Mouse (Mus musculus): Measurements from ENCODE around the gene Epsti1.
"Not testable (repeated sequence)": the region's sequence is repeated elsewhere in the genome, so short reads cannot be mapped to it uniquely, and the experiment has no call there.

Epsti1 gene

DNA sequence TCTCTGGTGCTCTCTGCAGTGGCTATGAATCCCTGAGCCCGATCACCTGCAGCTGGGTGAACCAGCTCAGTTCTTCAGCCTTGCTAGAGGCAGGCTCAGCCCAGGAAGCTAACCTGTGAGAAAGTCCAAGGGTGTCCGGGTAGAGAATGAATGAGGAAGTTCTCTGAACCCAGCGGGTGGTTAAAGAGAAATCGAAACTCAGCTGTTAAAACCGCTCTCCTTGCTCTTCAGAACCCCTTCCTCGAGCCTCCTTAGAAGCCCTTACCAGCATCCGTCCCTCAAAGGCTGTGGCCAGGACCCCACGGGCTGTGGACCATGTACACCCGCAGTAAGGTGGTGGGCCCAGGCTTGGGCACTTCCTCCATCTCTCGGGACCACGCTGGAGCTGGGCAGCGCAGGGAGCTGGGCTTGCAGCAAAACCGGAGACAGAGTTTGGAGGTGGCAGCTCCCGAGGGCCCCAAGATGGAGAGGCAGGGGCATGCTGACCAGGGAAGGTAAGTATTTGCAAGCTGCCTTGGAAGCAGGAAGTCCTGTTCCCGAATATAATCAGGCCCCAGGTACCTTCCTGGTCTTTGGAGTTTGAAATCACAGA is at the start of gene Epsti1:
TSS of gene Epsti1 (plus strand) at position 69 of the 592 bp plus-strand sequence.
- no peak for DNase-seq (ENCODE audit: low spot score)

GRCm38 (mm10) chr14:77859894-77860293 is 44.1 kb upstream of the Epsti1 start:
- DNase-seq (ENCODE audit: low spot score), result no peak

GRCm38 (mm10) chr14:77860841-77861560 is 43.0 kb upstream of the Epsti1 start:
- no peak for DNase-seq (ENCODE audit: low spot score)

- no peak for DNase-seq (ENCODE audit: low spot score)
Measured at GRCm38 (mm10) chr14:77864051-77864450, 40.0 kb upstream of the Epsti1 start.

DNA sequence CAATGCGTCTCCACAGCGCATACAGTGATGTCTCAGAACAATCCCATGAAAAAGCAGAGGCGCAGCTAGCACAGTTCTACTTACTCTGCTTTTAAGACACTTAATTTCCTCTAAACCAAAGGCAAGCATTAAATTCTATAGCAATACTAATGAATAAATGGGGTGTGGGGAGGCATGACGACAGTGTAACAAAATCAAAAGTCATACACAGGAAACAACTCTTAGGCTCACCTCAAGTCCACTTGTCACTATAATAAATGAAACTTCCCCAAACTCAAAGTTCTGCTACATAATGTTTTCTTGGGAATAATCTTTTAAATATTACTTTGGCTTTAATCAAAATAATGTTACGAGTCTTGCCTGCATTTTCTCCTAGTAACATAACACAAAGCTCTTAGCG is 39.5 kb upstream of the Epsti1 start:
- no peak for DNase-seq (ENCODE audit: low spot score)

DNA sequence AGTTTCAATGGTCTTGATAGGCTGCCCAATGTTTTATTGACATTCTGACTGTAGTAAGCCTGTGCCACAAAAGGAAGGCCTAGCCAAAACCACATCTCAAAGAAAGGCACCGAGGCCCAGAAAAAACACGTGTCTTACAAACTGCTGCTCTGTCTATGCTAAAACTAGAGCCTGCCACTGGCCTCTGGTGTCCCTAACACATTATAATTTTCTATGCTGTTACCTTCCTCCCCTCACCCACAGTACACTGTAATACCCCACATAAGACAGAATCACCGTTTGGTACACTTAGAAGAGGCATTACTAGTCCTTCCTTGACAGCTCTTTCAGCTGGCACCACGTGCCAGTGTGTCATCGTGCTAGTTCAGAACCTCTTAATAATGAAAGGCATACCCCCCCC is 36.4 kb upstream of the Epsti1 start:
- no peak for DNase-seq (ENCODE audit: low spot score)

- no peak for DNase-seq (ENCODE audit: low spot score)
Measured at GRCm38 (mm10) chr14:77870926-77871325, 33.1 kb upstream of the Epsti1 start.

DNA sequence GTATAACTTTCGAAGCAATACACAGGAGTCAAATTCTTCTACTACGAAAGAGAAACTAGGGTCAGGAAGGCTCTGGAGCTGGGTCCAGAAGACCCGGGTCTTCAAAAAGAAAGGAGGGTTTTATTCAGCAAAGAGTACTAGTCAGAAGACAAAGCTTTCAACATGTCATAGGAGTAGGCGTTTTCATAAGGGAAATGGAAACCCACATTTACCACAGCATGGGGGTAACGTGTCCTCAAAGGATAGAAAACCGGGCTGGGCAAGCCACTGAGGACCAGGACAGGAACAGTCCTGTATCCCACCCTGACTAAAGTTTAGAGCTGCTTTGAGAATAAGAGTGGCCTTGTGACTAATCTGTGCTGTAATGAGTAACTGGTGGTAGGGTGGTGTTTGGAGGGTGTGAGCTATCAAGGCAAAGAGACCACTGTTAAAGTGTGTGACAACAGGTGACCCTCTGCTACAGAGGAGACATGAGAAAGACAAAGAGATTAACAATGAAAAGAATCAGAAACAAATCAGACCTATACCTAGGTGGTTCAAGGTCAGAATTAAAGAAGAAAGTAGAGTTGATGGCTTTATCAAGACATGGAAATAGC is 32.6 kb upstream of the Epsti1 start:
- no peak for DNase-seq (ENCODE audit: low spot score)

DNA sequence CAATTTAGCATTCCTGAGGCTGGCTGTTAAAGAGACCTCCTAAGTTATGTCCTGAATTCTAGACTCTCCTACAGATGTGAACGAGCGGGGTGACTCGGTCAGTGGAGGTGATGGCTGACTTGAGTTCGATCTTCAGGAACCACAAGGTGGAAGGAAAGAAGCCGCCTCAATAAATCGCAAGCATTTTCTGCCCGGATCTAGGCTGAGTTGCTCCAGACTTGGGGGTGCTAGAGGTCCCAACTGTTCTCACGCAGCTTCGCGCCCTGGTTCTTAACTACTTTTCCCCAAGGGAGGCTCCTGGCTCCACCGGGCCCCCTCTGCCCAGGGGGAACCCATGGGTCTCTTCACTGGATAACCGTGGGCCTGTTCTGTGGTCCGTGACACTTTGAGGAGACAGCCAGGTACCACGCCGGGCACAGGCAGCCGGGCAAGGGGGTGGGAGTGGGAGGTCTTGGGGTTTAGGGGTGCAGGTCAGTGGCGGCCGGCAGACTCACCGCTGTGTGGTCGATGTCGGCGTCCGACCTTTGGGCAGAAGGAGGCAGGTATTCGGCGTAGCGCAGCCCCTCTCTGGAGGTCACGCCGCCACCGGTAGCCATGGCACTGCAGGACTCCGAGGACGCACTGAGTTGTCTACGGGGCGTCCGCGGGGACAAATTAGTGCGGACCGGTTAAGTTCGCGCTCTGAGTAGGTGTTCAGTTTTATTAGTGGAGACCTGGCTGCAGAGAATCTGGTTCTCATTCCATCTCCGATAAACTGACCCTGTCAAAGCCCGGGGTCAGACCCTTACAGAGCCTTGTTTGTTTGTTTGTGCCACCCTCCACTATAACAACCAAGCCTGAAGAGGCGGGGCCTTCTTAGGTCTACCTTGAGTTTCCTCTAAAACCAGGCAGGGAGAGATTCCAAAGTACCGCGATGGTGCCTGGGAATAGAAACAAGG is 29.5 kb upstream of the Epsti1 start, which contains the start of gene Dnajc15:
TSS of gene Dnajc15 (minus strand) at position 822 of the 938 bp plus-strand sequence.
- DNase-seq (ENCODE audit: low spot score), result peak; percentile 81

GRCm38 (mm10) chr14:77876199-77876598 is 27.8 kb upstream of the Epsti1 start:
- DNase-seq (ENCODE audit: low spot score), result no peak

- not testable (repeated sequence) for DNase-seq (ENCODE audit: low spot score)
Measured at GRCm38 (mm10) chr14:77877876-77878275, 26.2 kb upstream of the Epsti1 start.

DNA sequence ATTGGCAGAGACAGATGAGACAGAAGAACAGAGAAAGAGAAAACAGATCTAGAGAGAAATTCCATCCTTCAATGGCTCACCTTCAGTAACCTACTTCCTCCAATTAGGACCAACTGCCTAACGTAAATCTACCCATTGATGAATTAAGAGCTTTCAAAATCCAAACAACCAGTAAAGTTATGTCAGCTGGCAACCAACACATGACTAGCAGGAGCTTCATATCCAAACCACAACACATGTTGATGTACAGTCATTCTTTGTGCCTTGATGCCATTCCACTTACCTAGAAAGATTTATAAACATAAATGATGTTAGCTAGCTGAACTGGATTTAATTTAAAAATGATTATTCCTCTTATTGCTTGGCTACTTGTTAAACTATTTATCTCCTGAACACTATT is 22.0 kb upstream of the Epsti1 start:
- no peak for DNase-seq (ENCODE audit: low spot score)

GRCm38 (mm10) chr14:77882669-77883068 is 21.4 kb upstream of the Epsti1 start:
- DNase-seq (ENCODE audit: low spot score), result no peak

DNA sequence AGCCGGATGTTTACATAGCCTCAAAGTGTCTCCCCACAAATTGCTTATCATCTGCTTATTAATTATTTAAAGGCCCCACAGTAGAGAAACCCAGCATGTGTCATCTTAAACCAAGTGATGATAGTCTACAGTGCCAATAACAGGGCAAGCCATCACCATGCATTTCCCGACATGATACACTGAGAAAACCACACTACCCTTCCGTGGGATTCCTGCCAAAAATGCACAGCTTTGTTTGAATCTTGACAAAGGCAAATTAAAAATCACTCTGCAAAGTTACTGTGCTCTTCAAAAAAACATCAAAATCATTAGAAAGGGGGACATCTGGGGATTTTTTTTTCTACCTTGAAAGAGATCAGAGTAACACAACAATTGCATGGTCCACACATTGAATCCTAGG is 17.7 kb upstream of the Epsti1 start:
- DNase-seq (ENCODE audit: low spot score), result no peak

- DNase-seq (ENCODE audit: low spot score), result no peak
Measured at GRCm38 (mm10) chr14:77886941-77887340, 17.1 kb upstream of the Epsti1 start.

- DNase-seq (ENCODE audit: low spot score), result no peak
Measured at GRCm38 (mm10) chr14:77889911-77890310, 14.1 kb upstream of the Epsti1 start.

- DNase-seq (ENCODE audit: low spot score), result no peak
Measured at GRCm38 (mm10) chr14:77895951-77896350, 8.1 kb upstream of the Epsti1 start.

DNA sequence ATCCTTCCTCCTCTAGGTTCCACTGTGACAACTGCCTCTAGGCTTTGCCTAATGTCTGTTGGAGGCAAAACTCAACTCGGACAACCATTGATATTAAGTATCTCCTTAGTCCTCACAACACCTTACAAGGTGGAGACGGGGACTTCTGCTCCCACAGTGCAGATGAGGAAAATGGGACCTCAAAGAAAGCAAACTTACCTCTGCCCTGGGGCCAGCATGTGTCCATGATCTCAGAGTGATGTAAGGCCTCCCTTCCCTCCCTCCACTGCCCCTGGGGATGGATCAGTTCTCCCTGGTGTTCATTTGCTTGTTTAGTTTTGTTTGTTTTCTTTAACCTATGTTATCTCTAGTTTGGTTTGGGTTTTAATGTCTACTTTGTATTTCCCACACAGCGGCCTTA is 1.5 kb upstream of the Epsti1 start:
- no peak for DNase-seq (ENCODE audit: low spot score)

DNA sequence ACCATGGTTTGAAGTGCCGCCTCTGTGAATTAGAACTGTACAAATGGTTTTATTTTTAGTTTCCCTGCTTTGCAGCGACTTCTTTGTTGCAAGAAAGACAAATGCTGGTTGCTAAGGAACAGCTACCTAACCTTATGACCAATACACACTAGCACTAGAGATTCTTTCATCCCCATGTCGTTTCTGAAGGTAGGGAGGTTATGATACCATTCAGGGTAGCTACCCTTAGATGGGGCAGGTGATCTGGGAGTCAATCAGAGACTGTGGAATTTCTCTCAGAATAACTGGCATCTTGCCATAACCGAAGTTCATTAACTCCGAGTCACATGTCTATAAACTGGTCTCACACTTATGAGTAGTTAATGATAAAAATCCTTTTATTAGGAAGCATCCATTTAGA is 1.4 kb downstream of the Epsti1 start:
- DNase-seq (ENCODE audit: low spot score), result no peak

GRCm38 (mm10) chr14:77906586-77906985 is 2.5 kb downstream of the Epsti1 start:
- DNase-seq (ENCODE audit: low spot score), result no peak

DNA sequence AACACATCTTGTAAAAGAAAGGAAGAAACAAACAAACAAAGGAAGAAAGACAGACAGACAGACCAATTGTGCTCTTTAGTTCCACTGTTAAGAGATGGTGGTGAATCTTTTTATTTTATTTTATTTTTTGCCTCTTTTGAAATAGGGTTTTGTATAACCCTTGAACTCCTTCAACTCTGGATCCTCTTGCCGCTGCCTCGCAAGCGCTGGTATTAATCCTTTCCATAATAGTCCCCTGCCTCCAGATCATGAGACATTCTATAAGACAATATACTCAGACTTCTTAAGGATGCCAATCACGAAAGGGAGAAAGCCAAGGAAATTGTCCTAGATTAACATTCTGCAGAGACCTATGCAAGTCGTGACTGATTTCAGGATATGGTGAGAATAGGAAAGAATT is 11.7 kb downstream of the Epsti1 start:
- no peak for DNase-seq (ENCODE audit: low spot score)

DNA sequence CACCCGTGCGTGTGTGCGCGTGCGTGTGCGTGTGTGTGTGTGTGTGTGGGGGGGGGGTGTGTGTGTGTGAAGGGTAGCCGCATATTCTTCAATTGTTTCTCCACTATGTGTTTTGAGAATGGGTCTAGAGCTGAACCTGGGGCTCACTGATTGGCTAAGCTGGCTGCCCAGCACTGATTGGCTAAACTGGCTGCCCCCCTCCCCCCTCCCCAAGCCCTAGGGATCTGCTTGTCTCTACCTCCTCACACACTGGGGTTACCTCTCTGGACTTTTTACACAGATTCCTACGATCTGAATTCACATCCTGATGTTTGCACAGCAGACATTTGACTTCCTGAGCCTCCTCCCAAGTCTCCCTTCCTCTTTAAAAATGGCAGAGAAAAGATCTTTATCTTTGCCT is 17.6 kb downstream of the Epsti1 start:
- DNase-seq (ENCODE audit: low spot score), result no peak
